Mouse (Mus musculus): ENCODE measurements around the gene Kri1. TPM values are rescaled to one million over a fixed set of nuclear protein-coding genes. Genes with fewer than 3 reads are reported as not detected.
"Not testable (repeated sequence)": the region's sequence is repeated elsewhere in the genome, so short reads cannot be mapped to it uniquely, and the experiment has no call there.

Gene Kri1
- total RNA-seq (2021), result 10 to 100 TPM; 18.9 to 19.7 TPM

- peak; percentile 98 to 99 for DNase-seq
- intact Hi-C loops (cut with DNase I), result loop anchor here (2.0 kb wide), 1 partner anchor 19 kb away; no protein-coding TSS in a partner anchor
Measured at GRCm38 (mm10) chr9:21287571-21288402, at the start of gene Kri1. Gene Kri1 (minus strand): TSS chr9:21287969.

- intact Hi-C loops (cut with DNase I), result loop anchor here (2.0 kb wide), 1 partner anchor 16 kb away; the partner anchor contains the start of gene Slc44a2
- no peak for DNase-seq
Measured at GRCm38 (mm10) chr9:21336491-21336890, 48.7 kb upstream of the Kri1 start.

- DNase-seq, result peak; percentile 69 to 76
- intact Hi-C loops (cut with DNase I), result no loop called here
Measured at GRCm38 (mm10) chr9:21335391-21335790, 47.6 kb upstream of the Kri1 start.

- intact Hi-C loops (cut with DNase I), result no loop called here
- DNase-seq, result no peak
Measured at GRCm38 (mm10) chr9:21334747-21335146, 47.0 kb upstream of the Kri1 start.

GRCm38 (mm10) chr9:21333523-21333922 lies 45.8 kb upstream of the Kri1 start:
- intact Hi-C loops (cut with DNase I), result no loop called here
- DNase-seq, result no peak

GRCm38 (mm10) chr9:21332161-21333061 lies 44.6 kb upstream of the Kri1 start:
- intact Hi-C loops (cut with DNase I), result no loop called here
- DNase-seq, result no peak

GRCm38 (mm10) chr9:21331365-21332140 lies 43.8 kb upstream of the Kri1 start:
- DNase-seq, result no peak
- intact Hi-C loops (cut with DNase I), result no loop called here

- intact Hi-C loops (cut with DNase I), result no loop called here
- DNase-seq, result no peak
Measured at GRCm38 (mm10) chr9:21329699-21330289, 42.0 kb upstream of the Kri1 start.

GRCm38 (mm10) chr9:21329041-21329440 lies 41.3 kb upstream of the Kri1 start:
- peak; percentile 82 to 84 for DNase-seq
- intact Hi-C loops (cut with DNase I), result no loop called here

GRCm38 (mm10) chr9:21328041-21328440 lies 40.3 kb upstream of the Kri1 start:
- intact Hi-C loops (cut with DNase I), result no loop called here
- no peak for DNase-seq

- no peak for DNase-seq
- intact Hi-C loops (cut with DNase I), result no loop called here
Measured at GRCm38 (mm10) chr9:21327569-21327968, 39.8 kb upstream of the Kri1 start.

GRCm38 (mm10) chr9:21324269-21324668 lies 36.5 kb upstream of the Kri1 start:
- intact Hi-C loops (cut with DNase I), result no loop called here
- no peak for DNase-seq

GRCm38 (mm10) chr9:21322917-21323297 lies 35.1 kb upstream of the Kri1 start:
- DNase-seq; intact Hi-C loops (cut with DNase I): not testable (repeated sequence)

GRCm38 (mm10) chr9:21322211-21322916 lies 34.6 kb upstream of the Kri1 start:
- intact Hi-C loops (cut with DNase I), result no loop called here
- DNase-seq, result no peak

GRCm38 (mm10) chr9:21321513-21321835 lies 33.7 kb upstream of the Kri1 start:
- peak; percentile 47 to 57 for DNase-seq
- intact Hi-C loops (cut with DNase I), result loop anchor here (2.0 kb wide), 1 partner anchor 15 kb away; no protein-coding TSS in a partner anchor

- DNase-seq, result peak; percentile 91 to 92
- intact Hi-C loops (cut with DNase I), result loop anchor here (2.0 kb wide), 1 partner anchor 16 kb away; no protein-coding TSS in a partner anchor
Measured at GRCm38 (mm10) chr9:21320619-21321512, 33.1 kb upstream of the Kri1 start, which contains the start of gene Slc44a2. Gene Slc44a2 (plus strand): TSS chr9:21320698.

- intact Hi-C loops (cut with DNase I), result loop anchor here (2.0 kb wide), 1 partner anchor 17 kb away; no protein-coding TSS in a partner anchor
Measured at GRCm38 (mm10) chr9:21320280-21320618, 32.5 kb upstream of the Kri1 start.

GRCm38 (mm10) chr9:21319503-21319902 lies 31.7 kb upstream of the Kri1 start:
- intact Hi-C loops (cut with DNase I), result no loop called here
- no peak for DNase-seq

More at GRCm38 (mm10) chr9:21320280-21320618, 32.5 kb upstream of the Kri1 start:
- no peak for DNase-seq
